Mouse (Mus musculus): ENCODE measurements around the gene Gm45711. TPM values are rescaled to one million over a fixed set of nuclear protein-coding genes. Genes with fewer than 3 reads are reported as not detected.
"Not testable (repeated sequence)": the region's sequence is repeated elsewhere in the genome, so short reads cannot be mapped to it uniquely, and the experiment has no call there.

Gene Gm45711
- total RNA-seq (2014; rRNA removed) (not detected in 2 replicates), polyA plus RNA-seq (2015; fragmentation: Nextera tagmentation; extraction: Ambion mirVana) (not detected in 2 replicates)

DNA sequence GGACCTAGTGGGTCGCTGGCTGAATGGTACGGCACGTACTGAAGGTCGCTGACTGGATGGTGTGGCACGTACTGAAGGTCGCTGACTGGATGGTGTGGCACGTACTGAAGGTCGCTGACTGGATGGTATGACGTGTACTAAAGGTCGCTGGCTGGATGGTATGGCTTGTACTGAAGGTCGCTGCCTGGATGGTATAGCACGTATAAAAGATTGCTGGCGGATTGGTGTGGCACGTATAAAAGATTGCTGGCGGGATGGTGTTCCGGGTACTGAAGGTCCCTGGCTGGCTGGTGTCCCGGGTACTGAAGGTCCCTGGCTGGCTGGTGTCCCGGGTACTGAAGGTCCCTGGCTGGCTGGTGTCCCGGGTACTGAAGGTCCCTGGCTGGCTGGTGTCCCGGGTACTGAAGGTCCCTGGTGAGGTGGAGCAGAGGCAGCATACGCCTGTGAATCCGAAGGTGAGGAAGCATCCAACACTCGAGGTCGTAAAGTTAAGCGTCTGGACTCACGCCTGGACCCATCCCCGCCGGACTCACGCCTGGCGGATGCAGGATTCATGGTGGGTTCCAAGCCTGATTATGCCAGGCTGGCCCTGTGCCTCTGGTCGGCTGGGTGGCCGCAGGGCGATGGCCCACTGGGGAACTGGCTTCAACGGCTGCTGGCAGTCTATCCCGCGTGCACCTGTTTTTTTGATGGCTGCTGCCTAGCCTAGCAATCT lies at the start of gene Gm45711, which contains the start of gene Cmtm1:
Gene Gm45711 (minus strand): TSS at position 641 of the 715 bp plus-strand sequence.
Gene Cmtm1 (minus strand): TSS at position 705 of the 715 bp plus-strand sequence.
- not testable (repeated sequence) for ATAC-seq; H3K4me1 ChIP-seq (ENCODE audit: insufficient read depth); H3K9me3 ChIP-seq (ENCODE audit: low read length); H3K4me3 ChIP-seq (ENCODE audit: low read depth, low read length); H3K9ac ChIP-seq; DNase-seq; H3K27ac ChIP-seq (ENCODE audit: low read depth, low read length); H3K4me2 ChIP-seq (ENCODE audit: low read depth); H3K36me3 ChIP-seq (ENCODE audit: insufficient read depth); H3K27me3 ChIP-seq (ENCODE audit: insufficient read depth, low read length)
- WGBS, result 86% methylated on average over 34 of the region's 36 CpGs

DNA sequence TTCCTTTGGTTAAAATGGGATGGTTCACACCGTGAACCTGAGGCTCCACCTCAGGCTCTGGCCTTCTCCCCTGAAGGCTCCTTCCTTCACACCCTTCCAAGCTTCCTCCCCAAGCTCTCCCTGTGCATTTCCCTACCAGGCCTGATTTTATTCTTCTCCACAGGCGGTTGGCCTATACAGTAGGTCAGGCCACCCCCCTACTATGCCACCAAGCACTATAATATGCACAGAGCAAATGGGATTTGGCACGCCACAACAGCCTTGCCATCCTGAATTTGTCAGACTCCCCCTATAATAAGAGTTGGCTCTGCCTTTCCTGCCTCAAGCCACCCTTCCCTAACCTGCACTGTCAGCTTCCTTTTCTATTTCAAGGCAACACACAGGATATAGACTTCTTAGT lies 48.8 kb upstream of the Gm45711 start:
- DNase-seq (no peak), ATAC-seq (no peak)
- Histone ChIP-seq H3K36me3 (ENCODE audit: insufficient read depth) (peaks cover 20% of the 10 kb centered on the region), H3K4me1 (ENCODE audit: insufficient read depth) (no peaks in the 10 kb centered on the region), H3K4me2 (ENCODE audit: low read depth) (no peak overlapping the region), H3K27me3 (ENCODE audit: insufficient read depth, low read length) (no peaks in the 10 kb centered on the region), H3K9me3 (ENCODE audit: low read length) (no peaks in the 10 kb centered on the region), H3K9ac (no peak overlapping the region), H3K27ac (ENCODE audit: low read depth, low read length) (no peak overlapping the region), H3K4me3 (ENCODE audit: low read depth, low read length) (no peak overlapping the region)
- no peak for TF ChIP-seq CTCF (IDR thresholded peaks at IDR 0.05; ENCODE audit: low read depth)
- 83% methylated on average over 3 of the region's 3 CpGs for WGBS

DNA sequence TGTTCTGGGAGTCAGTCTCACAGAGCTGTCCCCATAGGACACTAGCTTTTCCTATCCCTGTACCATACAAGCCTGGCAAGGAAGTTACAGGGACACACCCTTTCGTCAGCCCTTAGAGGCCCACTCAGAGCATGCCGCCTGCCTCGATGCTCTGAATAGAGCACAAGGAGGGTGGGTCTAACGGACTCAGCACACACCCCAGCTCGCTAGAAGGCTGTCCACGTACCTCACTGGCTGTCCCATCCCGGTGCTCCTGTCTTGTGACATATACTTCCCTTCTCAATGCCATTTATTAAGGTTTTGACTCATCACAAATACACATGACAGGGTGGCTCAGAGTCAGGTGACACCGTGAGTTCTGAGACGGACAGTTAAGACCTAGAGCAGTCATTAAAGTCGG lies 44.6 kb upstream of the Gm45711 start:
- no peak overlapping the region for H3K9ac ChIP-seq
- H3K36me3 ChIP-seq (ENCODE audit: insufficient read depth), result peaks cover 22% of the 10 kb centered on the region
- H3K4me1 ChIP-seq (ENCODE audit: insufficient read depth), result no peaks in the 10 kb centered on the region
- no peak overlapping the region for H3K4me2 ChIP-seq (ENCODE audit: low read depth)
- H3K27me3 ChIP-seq (ENCODE audit: insufficient read depth, low read length), result no peaks in the 10 kb centered on the region
- TF ChIP-seq CTCF (IDR thresholded peaks at IDR 0.05; ENCODE audit: low read depth), result no peak
- no peak for DNase-seq
- H3K9me3 ChIP-seq (ENCODE audit: low read length), result no peaks in the 10 kb centered on the region
- WGBS, result 94% methylated on average over 10 of the region's 10 CpGs
- no peak overlapping the region for H3K27ac ChIP-seq (ENCODE audit: low read depth, low read length)
- no peak overlapping the region for H3K4me3 ChIP-seq (ENCODE audit: low read depth, low read length)
- ATAC-seq, result no peak

DNA sequence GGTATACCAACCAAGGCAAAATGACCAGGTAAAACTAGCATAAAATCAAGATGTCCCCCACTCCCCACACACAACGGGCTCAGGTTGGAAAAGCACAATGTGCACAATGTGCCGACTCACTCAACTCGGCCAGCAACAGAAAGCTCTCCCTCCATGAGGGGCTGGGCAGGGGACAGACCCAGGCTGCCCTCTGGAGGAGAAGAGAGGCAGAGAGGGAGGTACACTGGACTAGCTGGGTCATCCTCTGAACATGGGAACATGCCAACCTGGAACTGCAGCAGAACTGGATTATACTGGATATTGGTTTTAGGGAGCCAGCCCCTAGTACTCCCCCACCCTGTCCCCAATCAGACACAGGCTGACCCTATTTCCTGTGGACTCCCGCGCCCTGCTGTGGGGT lies 43.3 kb upstream of the Gm45711 start:
- Histone ChIP-seq H3K36me3 (ENCODE audit: insufficient read depth) (peaks cover 27% of the 10 kb centered on the region), H3K4me1 (ENCODE audit: insufficient read depth) (no peaks in the 10 kb centered on the region), H3K27me3 (ENCODE audit: insufficient read depth, low read length) (no peaks in the 10 kb centered on the region), H3K9me3 (ENCODE audit: low read length) (no peaks in the 10 kb centered on the region), H3K9ac (no peak overlapping the region), H3K27ac (ENCODE audit: low read depth, low read length) (no peak overlapping the region), H3K4me2 (ENCODE audit: low read depth) (no peak overlapping the region), H3K4me3 (ENCODE audit: low read depth, low read length) (no peak overlapping the region)
- DNase-seq (no peak), ATAC-seq (peak; percentile 78; the same call in 1 of the 2 replicates)
- 53% methylated on average over 5 of the region's 5 CpGs for WGBS
- TF ChIP-seq CTCF (IDR thresholded peaks at IDR 0.05; ENCODE audit: low read depth), result peak; percentile 52

DNA sequence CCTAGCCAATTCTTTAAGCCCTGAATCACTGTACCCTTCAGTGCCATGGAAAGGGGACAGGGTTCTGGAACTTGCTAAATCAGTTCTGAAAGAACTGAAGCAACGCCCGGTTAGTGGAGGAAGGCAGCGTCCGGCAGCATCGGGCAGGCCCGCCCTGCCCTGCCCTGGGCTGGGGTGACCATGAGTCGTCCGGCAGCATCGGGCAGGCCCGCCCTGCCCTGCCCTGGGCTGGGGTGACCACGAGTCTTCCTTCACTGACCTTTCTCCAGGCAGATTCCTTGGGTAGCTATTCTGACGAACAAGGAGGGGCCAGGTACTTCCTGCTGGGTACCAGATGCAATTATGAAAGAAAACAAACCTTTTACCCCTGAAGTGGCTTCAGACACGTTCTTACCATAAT lies 40.2 kb upstream of the Gm45711 start:
- H3K27ac ChIP-seq (ENCODE audit: low read depth, low read length), result no peak overlapping the region

DNA sequence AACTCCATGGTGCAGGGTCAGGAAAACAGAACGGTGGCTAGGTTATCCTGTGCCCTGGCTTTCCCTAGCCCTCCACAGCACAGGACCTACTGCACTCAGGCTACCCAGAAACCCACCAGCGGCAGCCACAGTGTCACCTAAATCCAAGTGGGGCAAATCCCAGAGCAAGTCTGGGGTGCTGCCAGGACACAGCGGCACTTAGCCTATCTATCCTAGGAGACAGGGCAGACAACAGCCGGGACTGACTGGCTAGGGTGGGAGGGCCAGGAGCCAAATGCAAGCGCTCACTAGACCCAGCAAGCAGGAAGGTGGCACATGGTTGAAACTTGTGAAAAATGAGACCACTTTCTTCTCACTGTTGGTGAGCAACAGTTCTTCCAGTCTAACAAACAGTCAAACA lies 39.1 kb upstream of the Gm45711 start:
- Histone ChIP-seq H3K9me3 (ENCODE audit: low read length) (no peaks in the 10 kb centered on the region), H3K4me1 (ENCODE audit: insufficient read depth) (no peaks in the 10 kb centered on the region), H3K4me2 (ENCODE audit: low read depth) (no peak overlapping the region), H3K9ac (no peak overlapping the region), H3K27me3 (ENCODE audit: insufficient read depth, low read length) (no peaks in the 10 kb centered on the region), H3K4me3 (ENCODE audit: low read depth, low read length) (no peak overlapping the region), H3K36me3 (ENCODE audit: insufficient read depth) (peaks cover 13% of the 10 kb centered on the region), H3K27ac (ENCODE audit: low read depth, low read length) (no peak overlapping the region)
- WGBS, result 74% methylated on average over 5 of the region's 5 CpGs
- no peak for TF ChIP-seq CTCF (IDR thresholded peaks at IDR 0.05; ENCODE audit: low read depth)
- DNase-seq (no peak), ATAC-seq (no peak)

More for the DNA sequence above, 40.2 kb upstream of the Gm45711 start:
- H3K4me2 ChIP-seq (ENCODE audit: low read depth), result no peak overlapping the region
- H3K4me1 ChIP-seq (ENCODE audit: insufficient read depth), result no peaks in the 10 kb centered on the region
- H3K9me3 ChIP-seq (ENCODE audit: low read length), result no peaks in the 10 kb centered on the region
- H3K36me3 ChIP-seq (ENCODE audit: insufficient read depth), result peaks cover 22% of the 10 kb centered on the region
- H3K9ac ChIP-seq, result no peak overlapping the region
- no peaks in the 10 kb centered on the region for H3K27me3 ChIP-seq (ENCODE audit: insufficient read depth, low read length)
- ATAC-seq (no peak), DNase-seq (no peak)
- no peak overlapping the region for H3K4me3 ChIP-seq (ENCODE audit: low read depth, low read length)
- TF ChIP-seq CTCF (IDR thresholded peaks at IDR 0.05; ENCODE audit: low read depth), result no peak
- WGBS, result 88% methylated on average over 13 of the region's 13 CpGs

DNA sequence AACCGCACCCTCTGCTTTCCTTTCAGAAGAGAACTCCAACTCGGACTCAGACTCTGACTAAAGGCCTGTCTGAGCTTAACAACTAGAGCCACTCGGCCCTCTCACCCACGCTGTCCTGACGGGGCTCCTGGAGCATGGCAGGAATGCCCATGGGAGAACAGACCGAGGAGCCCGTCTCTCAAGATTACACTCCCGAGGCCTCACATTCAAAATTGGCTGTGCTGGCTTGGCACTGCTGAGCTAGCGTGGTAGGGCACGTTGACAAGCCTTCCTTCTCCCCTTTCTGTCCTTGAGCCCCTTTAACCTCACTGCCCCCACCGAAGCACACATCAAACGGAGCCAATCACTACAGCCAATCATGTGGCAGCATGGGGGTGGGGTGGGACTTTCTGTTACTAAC lies 36.8 kb upstream of the Gm45711 start:
- Histone ChIP-seq H3K9ac (no peak overlapping the region), H3K9me3 (ENCODE audit: low read length) (no peaks in the 10 kb centered on the region), H3K27me3 (ENCODE audit: insufficient read depth, low read length) (no peaks in the 10 kb centered on the region), H3K4me3 (ENCODE audit: low read depth, low read length) (no peak overlapping the region), H3K4me2 (ENCODE audit: low read depth) (no peak overlapping the region), H3K27ac (ENCODE audit: low read depth, low read length) (no peak overlapping the region), H3K4me1 (ENCODE audit: insufficient read depth) (no peaks in the 10 kb centered on the region), H3K36me3 (ENCODE audit: insufficient read depth) (peaks cover 13% of the 10 kb centered on the region)
- ATAC-seq (no peak), DNase-seq (no peak)
- 64% methylated on average over 12 of the region's 12 CpGs for WGBS
- no peak for TF ChIP-seq CTCF (IDR thresholded peaks at IDR 0.05; ENCODE audit: low read depth)

All from forebrain, postnatal 0 days (tissue).